Mouse (Mus musculus) CH12.LX (cell line): ENCODE results near the gene Tom1.

Source experiments
- CHD1 ChIP-seq: IDR thresholded peaks from 2 replicates; pipeline ENCODE4 v1.6.1; 2012; ENCODE audit warnings: low read depth, low read length, improper control_type of control experiment, inconsistent platforms
- CTCF ChIP-seq, 2 experiments: IDR thresholded peaks in 1 of 2; conservative IDR thresholded peaks in 1 of 2; 2 replicates each; pipeline ENCODE4 v1.5.1; 2011 to 2012; ENCODE audit warnings: low read depth in 2 of 2, low read length in 2 of 2, improper control_type of control experiment in 1 of 2, inconsistent platforms in 1 of 2, mild to moderate bottlenecking in 1 of 2, moderate library complexity in 1 of 2
- E2F4 ChIP-seq: IDR thresholded peaks from 2 replicates; pipeline ENCODE4 v1.6.1; 2011; ENCODE audit warnings: low read depth, low read length, improper control_type of control experiment; ENCODE audit not compliant: insufficient replicate concordance
- EP300 ChIP-seq: IDR thresholded peaks from 2 replicates; pipeline ENCODE4 v1.6.1; 2011; ENCODE audit warnings: low read length, improper control_type of control experiment
- HCFC1 ChIP-seq: IDR thresholded peaks from 2 replicates; pipeline ENCODE4 v1.6.1; 2012; ENCODE audit warnings: low read depth, mild to moderate bottlenecking, inconsistent platforms, low read length, improper control_type of control experiment
- MAZ ChIP-seq: IDR thresholded peaks from 2 replicates; pipeline ENCODE4 v1.6.1; 2012; ENCODE audit warnings: low read depth, mild to moderate bottlenecking, inconsistent platforms, low read length, improper control_type of control experiment, moderate library complexity
- NRF1 ChIP-seq: IDR thresholded peaks from 2 replicates; pipeline ENCODE4 v1.6.1; 2014; ENCODE audit warnings: low read depth, mild to moderate bottlenecking, inconsistent platforms, low read length, improper control_type of control experiment, moderate library complexity
- POLR2A ChIP-seq: IDR thresholded peaks from 2 replicates; pipeline ENCODE4 v1.6.1; 2011; ENCODE audit warnings: low read depth, mild to moderate bottlenecking, improper control_type of control experiment, low read length
- TCF12 ChIP-seq: IDR thresholded peaks from 2 replicates; pipeline ENCODE4 v1.6.1; 2014; ENCODE audit warnings: low read depth, mild to moderate bottlenecking, inconsistent platforms, low read length, improper control_type of control experiment
- UBTF ChIP-seq: IDR thresholded peaks from 2 replicates; pipeline ENCODE4 v1.6.1; 2012; ENCODE audit warnings: low read depth, mild to moderate bottlenecking, inconsistent platforms, low read length, improper control_type of control experiment, moderate library complexity

DNA sequence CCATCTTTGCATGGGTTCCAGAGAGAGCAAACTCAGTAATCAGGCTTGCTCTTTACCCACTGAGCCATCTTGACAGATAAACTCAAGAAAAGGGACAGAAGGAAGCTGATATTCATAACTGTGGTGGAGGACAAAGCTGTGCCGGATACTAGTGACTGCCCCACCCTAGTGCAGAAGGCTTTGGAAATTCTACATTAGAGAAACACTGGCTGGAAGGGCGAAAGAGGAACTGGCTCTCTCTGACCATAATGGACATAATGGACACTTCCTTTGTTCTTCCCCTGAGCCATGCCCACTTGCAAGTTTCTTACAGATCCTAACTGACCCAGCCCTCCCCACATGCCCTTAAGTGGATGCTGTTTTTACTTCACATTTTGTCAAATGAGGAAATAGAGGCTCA lies 52.5 kb downstream of the Tom1 start:
- no peak for TF ChIP-seq CTCF (conservative IDR thresholded peaks at IDR 0.05 in 1 of 2, IDR thresholded peaks at IDR 0.05 in 1 of 2; ENCODE audit: low read depth in 2 of 2, low read length in 2 of 2)
- no peak for TF ChIP-seq NRF1
- no peak for TF ChIP-seq TCF12
- TF ChIP-seq EP300, result 0 out of 2 replicates have a peak, but pooled peaks have one; percentile 39
- TF ChIP-seq POLR2A, result no peak
- TF ChIP-seq UBTF, result no peak
- no peak for TF ChIP-seq CHD1
- TF ChIP-seq HCFC1, result no peak
- TF ChIP-seq MAZ, result no peak
- no peak for TF ChIP-seq E2F4
